Mouse (Mus musculus): ENCODE results near the gene Pank2. TPM values are rescaled to one million over a fixed set of nuclear protein-coding genes. Genes with fewer than 3 reads are reported as not detected.

Pank2 gene
- total and polyA plus RNA-seq, 2 experiments from 2014 or later = 24.0 to 41.8 TPM

DNA sequence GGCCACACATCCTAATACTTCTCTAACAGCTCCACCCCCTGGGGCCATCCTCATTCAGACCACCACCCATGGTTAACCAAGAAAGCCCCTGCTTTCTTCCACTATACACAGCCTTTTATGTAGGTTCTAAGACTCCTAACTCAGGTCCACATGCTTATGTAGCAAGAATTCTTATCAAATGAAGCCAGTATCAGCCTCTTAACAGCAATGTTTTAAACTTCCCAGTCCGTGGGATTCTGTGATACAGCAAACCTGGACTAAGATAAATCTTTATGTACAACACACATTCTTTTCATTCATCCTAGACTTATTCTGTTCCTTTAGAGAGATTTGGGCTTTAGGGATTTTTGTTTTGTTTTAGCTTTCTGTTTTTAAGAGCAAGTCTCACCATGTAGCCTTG, 61.4 kb downstream of the Pank2 start:
- H3K9me3 ChIP-seq (ENCODE audit: low read length) = no peaks in the 10 kb centered on the region
- H3K27me3 ChIP-seq (ENCODE audit: insufficient read depth, low read length) = no peaks in the 10 kb centered on the region
- TF ChIP-seq CTCF (IDR thresholded peaks at IDR 0.05) = no peak
- H3K27ac ChIP-seq (ENCODE audit: low read depth, low read length) = no peak overlapping the region
- 61% methylated on average over 1 of the region's 1 CpGs for WGBS
- DNase-seq (ENCODE audit: low spot score) = no peak
- no peaks in the 10 kb centered on the region for H3K4me1 ChIP-seq (ENCODE audit: insufficient read depth, low read length)
- no peaks in the 10 kb centered on the region for H3K36me3 ChIP-seq (ENCODE audit: insufficient read depth, low read length)
- no peak for ATAC-seq (ENCODE audit: low FRiP score)
- H3K9ac ChIP-seq (replicated peaks; ENCODE audit: low read length, poor library complexity, severe bottlenecking) = no peak overlapping the region
- no peak overlapping the region for H3K4me2 ChIP-seq (ENCODE audit: low read depth, low read length, poor library complexity, severe bottlenecking)
- no peak overlapping the region for H3K4me3 ChIP-seq (ENCODE audit: low read depth, low read length)

GRCm38 (mm10) chr2:131326044-131326443, 63.7 kb downstream of the Pank2 start:
- Histone ChIP-seq H3K36me3 (ENCODE audit: insufficient read depth, low read length) (no peaks in the 10 kb centered on the region), H3K9me3 (ENCODE audit: low read length) (no peaks in the 10 kb centered on the region), H3K27me3 (ENCODE audit: insufficient read depth, low read length) (no peaks in the 10 kb centered on the region), H3K4me3 (ENCODE audit: low read depth, low read length) (no peak overlapping the region), H3K9ac (replicated peaks; ENCODE audit: low read length, poor library complexity, severe bottlenecking) (no peak overlapping the region), H3K4me1 (ENCODE audit: insufficient read depth, low read length) (no peaks in the 10 kb centered on the region), H3K27ac (ENCODE audit: low read depth, low read length) (no peak overlapping the region), H3K4me2 (ENCODE audit: low read depth, low read length, poor library complexity, severe bottlenecking) (no peak overlapping the region)
- WGBS = 72% methylated on average over 3 of the region's 3 CpGs
- DNase-seq (ENCODE audit: low spot score) (no peak), ATAC-seq (ENCODE audit: low FRiP score) (no peak)
- no peak for TF ChIP-seq CTCF (IDR thresholded peaks at IDR 0.05)

GRCm38 (mm10) chr2:131328981-131329380, 66.7 kb downstream of the Pank2 start:
- DNase-seq (ENCODE audit: low spot score) (no peak), ATAC-seq (ENCODE audit: low FRiP score) (no peak)
- H3K4me3 ChIP-seq (ENCODE audit: low read depth, low read length) = no peak overlapping the region
- H3K27me3 ChIP-seq (ENCODE audit: insufficient read depth, low read length) = no peaks in the 10 kb centered on the region
- 93% methylated on average over 1 of the region's 1 CpGs for WGBS
- H3K36me3 ChIP-seq (ENCODE audit: insufficient read depth, low read length) = no peaks in the 10 kb centered on the region
- no peaks in the 10 kb centered on the region for H3K4me1 ChIP-seq (ENCODE audit: insufficient read depth, low read length)
- H3K9ac ChIP-seq (replicated peaks; ENCODE audit: low read length, poor library complexity, severe bottlenecking) = no peak overlapping the region
- no peak overlapping the region for H3K4me2 ChIP-seq (ENCODE audit: low read depth, low read length, poor library complexity, severe bottlenecking)
- no peak for TF ChIP-seq CTCF (IDR thresholded peaks at IDR 0.05)
- no peaks in the 10 kb centered on the region for H3K9me3 ChIP-seq (ENCODE audit: low read length)
- H3K27ac ChIP-seq (ENCODE audit: low read depth, low read length) = no peak overlapping the region

- no peak for TF ChIP-seq CTCF (IDR thresholded peaks at IDR 0.05)
- Histone ChIP-seq H3K36me3 (ENCODE audit: insufficient read depth, low read length) (no peaks in the 10 kb centered on the region), H3K4me1 (ENCODE audit: insufficient read depth, low read length) (no peaks in the 10 kb centered on the region), H3K27ac (ENCODE audit: low read depth, low read length) (no peak overlapping the region), H3K9me3 (ENCODE audit: low read length) (no peaks in the 10 kb centered on the region), H3K4me2 (ENCODE audit: low read depth, low read length, poor library complexity, severe bottlenecking) (no peak overlapping the region), H3K4me3 (ENCODE audit: low read depth, low read length) (no peak overlapping the region), H3K27me3 (ENCODE audit: insufficient read depth, low read length) (no peaks in the 10 kb centered on the region), H3K9ac (replicated peaks; ENCODE audit: low read length, poor library complexity, severe bottlenecking) (no peak overlapping the region)
- DNase-seq (ENCODE audit: low spot score) = no peak
- ATAC-seq (ENCODE audit: low FRiP score) = no peak
- 86% methylated on average over 3 of the region's 3 CpGs for WGBS
Measured at GRCm38 (mm10) chr2:131330548-131330947, 68.3 kb downstream of the Pank2 start.

- H3K27me3 ChIP-seq (ENCODE audit: insufficient read depth, low read length) = no peaks in the 10 kb centered on the region
- H3K4me1 ChIP-seq (ENCODE audit: insufficient read depth, low read length) = no peaks in the 10 kb centered on the region
- H3K9ac ChIP-seq (replicated peaks; ENCODE audit: low read length, poor library complexity, severe bottlenecking) = no peak overlapping the region
- WGBS = 85% methylated on average over 6 of the region's 6 CpGs
- no peak overlapping the region for H3K4me3 ChIP-seq (ENCODE audit: low read depth, low read length)
- H3K27ac ChIP-seq (ENCODE audit: low read depth, low read length) = no peak overlapping the region
- TF ChIP-seq CTCF (IDR thresholded peaks at IDR 0.05) = no peak
- no peak for DNase-seq (ENCODE audit: low spot score)
- H3K9me3 ChIP-seq (ENCODE audit: low read length) = no peaks in the 10 kb centered on the region
- H3K36me3 ChIP-seq (ENCODE audit: insufficient read depth, low read length) = no peaks in the 10 kb centered on the region
- no peak for ATAC-seq (ENCODE audit: low FRiP score)
- H3K4me2 ChIP-seq (ENCODE audit: low read depth, low read length, poor library complexity, severe bottlenecking) = no peak overlapping the region
Measured at GRCm38 (mm10) chr2:131337602-131338001, 75.3 kb downstream of the Pank2 start.

DNA sequence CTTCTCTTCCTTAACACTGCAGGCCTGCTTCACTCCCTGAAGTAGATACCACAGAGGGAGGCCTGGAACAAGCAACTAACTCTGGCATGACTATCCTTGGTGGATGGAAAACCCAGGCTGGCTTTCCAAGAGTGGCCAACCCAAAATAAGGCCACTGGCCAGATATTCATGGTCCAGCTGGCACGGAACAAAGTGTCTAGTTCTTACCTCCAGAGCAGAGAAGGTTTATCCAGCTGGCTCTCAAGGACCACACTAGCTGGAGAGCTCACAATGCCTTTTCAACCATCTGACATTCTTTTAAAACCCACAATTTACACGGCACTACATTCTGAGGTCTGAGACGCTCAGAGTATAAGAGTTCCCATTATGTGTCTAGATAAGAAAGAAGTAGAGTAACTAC, 82.2 kb downstream of the Pank2 start:
- H3K4me2 ChIP-seq (ENCODE audit: low read depth, low read length, poor library complexity, severe bottlenecking) = no peak overlapping the region
- H3K4me1 ChIP-seq (ENCODE audit: insufficient read depth, low read length) = no peaks in the 10 kb centered on the region; the same call in 1 of the 2 replicates
- H3K27me3 ChIP-seq (ENCODE audit: insufficient read depth, low read length) = no peaks in the 10 kb centered on the region
- no peak for ATAC-seq (ENCODE audit: low FRiP score)
- WGBS = 58% methylated on average over 3 of the region's 3 CpGs
- H3K27ac ChIP-seq (ENCODE audit: low read depth, low read length) = no peak overlapping the region
- no peak overlapping the region for H3K4me3 ChIP-seq (ENCODE audit: low read depth, low read length)
- no peaks in the 10 kb centered on the region for H3K36me3 ChIP-seq (ENCODE audit: insufficient read depth, low read length)
- H3K9me3 ChIP-seq (ENCODE audit: low read length) = no peaks in the 10 kb centered on the region
- TF ChIP-seq CTCF (IDR thresholded peaks at IDR 0.05) = no peak
- no peak for DNase-seq (ENCODE audit: low spot score)
- no peak overlapping the region for H3K9ac ChIP-seq (replicated peaks; ENCODE audit: low read length, poor library complexity, severe bottlenecking)
